Mouse (Mus musculus) embryonic fibroblast, embryonic 13.5 days (primary cell): ENCODE data around the gene Arx.

ENCODE experiments used
- CTCF ChIP-seq: IDR thresholded peaks from 2 replicates; pipeline ENCODE4 v1.5.1; 2011; ENCODE audit warnings: mild to moderate bottlenecking, control low read depth, low read length, moderate library complexity, borderline replicate concordance; ENCODE audit not compliant: insufficient read depth
- POLR2A ChIP-seq: IDR thresholded peaks from 2 replicates; pipeline ENCODE4 v1.6.1; 2011; ENCODE audit warnings: low read depth, mild to moderate bottlenecking, control low read depth, low read length, moderate library complexity

DNA sequence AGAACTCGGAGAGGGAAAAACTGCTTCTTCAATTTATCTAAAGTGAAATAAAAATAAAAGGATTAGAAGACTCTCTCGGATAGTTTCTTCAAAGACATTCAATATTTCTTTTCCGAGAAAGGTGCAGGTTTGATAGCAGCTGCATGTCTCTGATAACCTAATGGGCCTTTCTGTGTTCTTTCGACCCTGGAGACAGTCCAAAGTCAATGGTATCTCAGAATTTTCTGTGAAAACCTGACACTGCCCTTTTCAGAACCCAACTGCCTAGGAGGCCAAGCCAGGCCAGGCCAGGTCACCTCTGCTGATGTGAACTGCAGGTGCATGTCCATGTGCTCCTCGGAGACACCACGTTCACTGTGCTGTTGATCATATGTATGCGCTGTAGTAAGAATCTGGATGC lies 19.5 kb downstream of the Arx start:
- TF ChIP-seq CTCF (no peak), POLR2A (no peak)
